Mouse (Mus musculus) brain, adult 2 months (tissue): ENCODE measurements around the gene Gripap1.
A peak's percentile ranks its signal among the peaks of the same experiment; 100 is the strongest.

Experiments used
- DNase-seq: peaks from one replicate; pipeline ENCODE4 v3.0.0; 2011; ENCODE audit warnings: low read depth, low spot score

The Gripap1 gene

GRCm38 (mm10) chrX:7789542-7790136 is at the start of gene Gripap1:
TSS of gene Gripap1 (plus strand) at chrX:7789765.
- peak; percentile 96 for DNase-seq

- no peak for DNase-seq
Measured at GRCm38 (mm10) chrX:7740082-7740819, 49.3 kb upstream of the Gripap1 start.

- peak; percentile 67 for DNase-seq
Measured at GRCm38 (mm10) chrX:7741103-7741502, 48.5 kb upstream of the Gripap1 start.

- peak; percentile 55 for DNase-seq
Measured at GRCm38 (mm10) chrX:7743470-7743869, 46.1 kb upstream of the Gripap1 start.

GRCm38 (mm10) chrX:7744940-7745339 is 44.6 kb upstream of the Gripap1 start:
- no peak for DNase-seq

- DNase-seq = no peak
Measured at GRCm38 (mm10) chrX:7745429-7745828, 44.1 kb upstream of the Gripap1 start.

GRCm38 (mm10) chrX:7750432-7751116 is 39.0 kb upstream of the Gripap1 start, which contains the start of gene Ccdc120:
TSS of gene Ccdc120 (minus strand) at chrX:7750905.
- peak; percentile 95 for DNase-seq

GRCm38 (mm10) chrX:7753627-7754026 is 35.9 kb upstream of the Gripap1 start:
- peak; percentile 50 for DNase-seq

GRCm38 (mm10) chrX:7762137-7762920 is 27.2 kb upstream of the Gripap1 start, which contains the start of gene Tfe3:
TSS of gene Tfe3 (plus strand) at chrX:7762560.
- peak; percentile 98 for DNase-seq

GRCm38 (mm10) chrX:7762921-7763197 is 26.7 kb upstream of the Gripap1 start:
- no peak for DNase-seq

- peak; percentile 29 for DNase-seq
Measured at GRCm38 (mm10) chrX:7763631-7764393, 25.8 kb upstream of the Gripap1 start.

- no peak for DNase-seq
Measured at GRCm38 (mm10) chrX:7764657-7765280, 24.8 kb upstream of the Gripap1 start.

- no peak for DNase-seq
Measured at GRCm38 (mm10) chrX:7765281-7765670, 24.3 kb upstream of the Gripap1 start.

- DNase-seq = peak; percentile 65
Measured at GRCm38 (mm10) chrX:7765764-7766163, 23.8 kb upstream of the Gripap1 start.

- DNase-seq = no peak
Measured at GRCm38 (mm10) chrX:7769302-7770017, 20.1 kb upstream of the Gripap1 start.

GRCm38 (mm10) chrX:7772766-7773165 is 16.8 kb upstream of the Gripap1 start:
- no peak for DNase-seq

- DNase-seq = no peak
Measured at GRCm38 (mm10) chrX:7775501-7776205, 13.9 kb upstream of the Gripap1 start.

GRCm38 (mm10) chrX:7776329-7777082 is 13.1 kb upstream of the Gripap1 start:
- peak; percentile 66 for DNase-seq
